Mouse (Mus musculus) CH12F3 (cell line): ENCODE data around the gene Cd2.

ENCODE experiments used
- in situ Hi-C: fragments of 300-500 bp; cut with MboI; formaldehyde crosslinking; loops from 2 replicates; pipeline ENCODE4 v1.14.3; 2020; ENCODE audit warnings: low sequenced_read_pairs

Gene Cd2

GRCm38 (mm10) chr3:101294487-101295365 is 7.0 kb upstream of the Cd2 start:
- in situ Hi-C loops, result loop anchor here (25.0 kb wide), 1 partner anchor 307 kb away; no protein-coding TSS in a partner anchor

DNA sequence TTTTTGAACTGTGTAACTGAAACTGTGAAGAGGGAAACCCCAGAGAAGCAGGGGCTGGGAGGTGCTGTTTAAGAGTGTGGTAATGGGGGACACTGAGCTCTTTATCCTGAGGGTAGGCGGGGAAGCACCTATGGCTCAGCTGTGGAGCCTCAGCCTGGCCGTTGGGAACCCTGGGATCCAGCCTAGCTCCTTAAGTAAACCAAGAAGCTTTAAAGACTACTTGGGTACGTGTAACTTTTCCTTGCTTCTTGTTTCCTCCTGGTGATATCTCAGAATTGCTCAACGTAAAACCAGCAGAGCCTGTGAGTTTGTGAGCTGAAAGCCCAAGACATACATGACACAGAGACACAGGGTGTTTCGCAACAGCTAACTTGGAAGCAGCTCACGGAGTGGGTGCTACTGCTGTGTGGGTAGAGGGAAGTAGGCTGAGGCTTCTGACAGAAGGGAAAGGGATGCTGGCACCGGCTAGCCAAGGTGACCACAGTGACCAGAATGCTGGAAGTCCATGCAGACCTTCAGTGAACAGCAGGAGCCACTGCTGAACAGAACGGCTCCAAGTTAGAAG is 5.9 kb upstream of the Cd2 start:
- in situ Hi-C loops, result loop anchor here (25.0 kb wide), 1 partner anchor 306 kb away; no protein-coding TSS in a partner anchor

DNA sequence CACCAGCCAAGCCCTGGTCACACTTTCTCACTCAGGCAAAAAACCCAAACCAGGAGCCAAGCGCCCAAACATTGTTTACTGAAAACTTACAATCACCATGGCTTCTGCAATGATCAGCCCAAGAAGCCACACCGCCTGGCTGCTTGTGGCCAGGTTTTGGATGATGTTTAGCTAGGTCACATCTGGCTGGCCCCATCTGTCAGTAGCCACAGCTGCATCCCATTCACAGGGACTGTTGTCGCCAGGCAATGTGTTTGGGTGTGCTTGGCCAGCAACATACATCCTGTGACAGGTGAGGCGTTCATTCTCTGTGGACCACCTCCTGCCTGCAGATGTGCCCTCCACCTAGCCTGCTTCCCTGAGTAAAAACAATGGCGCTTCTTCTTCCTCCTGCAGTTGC is 4.9 kb upstream of the Cd2 start:
- in situ Hi-C loops, result loop anchor here (25.0 kb wide), 1 partner anchor 305 kb away; no protein-coding TSS in a partner anchor

DNA sequence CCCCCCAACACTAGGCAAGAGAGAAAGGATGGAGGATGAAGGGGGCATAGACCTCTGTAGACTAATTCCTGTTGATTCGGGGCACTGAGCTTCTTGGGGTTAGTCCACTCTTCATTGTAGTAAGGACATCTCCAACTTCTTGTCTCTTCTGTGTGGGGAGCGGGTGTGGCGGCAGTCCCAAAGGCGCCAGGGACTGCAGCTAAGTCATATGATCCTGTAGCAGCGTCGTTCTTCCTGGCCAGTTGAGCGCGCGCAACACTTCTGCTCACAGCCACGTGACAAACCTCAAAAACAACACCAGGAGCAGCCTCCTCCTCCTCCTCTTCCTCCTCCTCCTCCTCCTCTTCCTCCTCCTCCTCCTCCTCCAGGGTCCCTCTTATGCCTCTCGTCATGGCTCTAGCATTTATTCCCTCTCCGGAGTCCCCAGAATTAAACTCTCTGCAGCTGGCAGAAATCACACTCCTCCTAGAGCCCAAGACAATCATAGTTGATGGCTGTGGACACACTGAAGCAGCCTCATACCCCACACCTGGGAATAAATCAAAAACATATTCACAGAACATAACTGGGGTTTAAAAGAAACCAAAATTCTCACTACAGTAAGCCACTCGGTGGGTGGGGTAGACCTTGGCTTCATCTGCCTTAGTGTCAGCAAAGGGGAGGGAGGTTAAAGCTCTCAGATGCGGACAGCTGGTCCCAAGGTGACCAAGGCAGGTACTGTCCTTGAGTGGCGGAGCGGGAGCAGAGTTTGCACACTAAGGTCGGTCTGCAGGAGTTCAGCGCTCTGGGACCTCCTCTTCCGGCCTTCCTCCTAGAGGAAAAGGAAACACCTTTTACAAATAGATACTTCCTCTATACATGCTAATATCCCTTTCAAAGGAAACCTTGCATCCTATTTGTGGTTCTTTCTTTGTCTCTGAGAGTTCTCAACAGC is 3.1 kb upstream of the Cd2 start:
- in situ Hi-C loops, result loop anchor here (25.0 kb wide), 1 partner anchor 304 kb away; no protein-coding TSS in a partner anchor

DNA sequence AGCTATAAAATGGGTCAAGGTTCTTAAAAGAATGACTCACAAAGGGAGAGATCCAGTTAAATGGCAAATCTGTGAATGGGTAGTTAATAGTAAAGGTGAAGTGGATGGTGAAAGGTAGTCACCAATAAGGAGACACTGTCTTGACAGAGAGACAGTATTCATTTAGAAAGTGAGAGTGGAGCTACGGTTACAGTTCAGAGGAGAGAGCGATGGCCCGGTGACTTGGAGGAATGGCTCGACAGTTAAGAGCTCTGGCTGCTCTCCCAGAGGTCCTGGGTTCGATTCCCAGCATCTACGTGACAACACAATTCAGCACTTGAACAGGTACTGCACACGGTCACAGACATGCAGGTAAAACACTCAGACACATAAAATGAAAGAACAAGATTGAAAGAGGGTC is 2.3 kb upstream of the Cd2 start:
- in situ Hi-C loops, result loop anchor here (25.0 kb wide), 1 partner anchor 303 kb away; no protein-coding TSS in a partner anchor

DNA sequence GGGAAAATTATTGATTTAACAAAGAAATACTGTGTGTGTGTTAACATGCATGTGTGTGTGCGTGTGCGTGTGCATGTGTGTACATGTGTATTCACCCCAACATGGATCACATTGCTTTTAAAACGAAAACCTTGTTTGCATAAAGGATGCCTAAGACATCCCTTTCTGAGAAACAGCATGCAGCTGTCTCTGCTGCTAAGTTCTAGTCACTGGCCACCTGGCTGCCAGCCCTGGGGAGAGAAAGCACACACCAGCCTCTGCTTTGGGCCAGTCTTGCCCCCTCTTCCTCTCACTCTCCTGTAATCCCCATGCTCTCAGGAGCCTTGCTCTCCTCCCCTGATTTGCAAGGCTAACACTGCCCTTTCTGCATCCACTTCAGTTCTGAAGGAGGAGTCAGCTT is 1.7 kb upstream of the Cd2 start:
- in situ Hi-C loops, result loop anchor here (25.0 kb wide), 1 partner anchor 302 kb away; no protein-coding TSS in a partner anchor

DNA sequence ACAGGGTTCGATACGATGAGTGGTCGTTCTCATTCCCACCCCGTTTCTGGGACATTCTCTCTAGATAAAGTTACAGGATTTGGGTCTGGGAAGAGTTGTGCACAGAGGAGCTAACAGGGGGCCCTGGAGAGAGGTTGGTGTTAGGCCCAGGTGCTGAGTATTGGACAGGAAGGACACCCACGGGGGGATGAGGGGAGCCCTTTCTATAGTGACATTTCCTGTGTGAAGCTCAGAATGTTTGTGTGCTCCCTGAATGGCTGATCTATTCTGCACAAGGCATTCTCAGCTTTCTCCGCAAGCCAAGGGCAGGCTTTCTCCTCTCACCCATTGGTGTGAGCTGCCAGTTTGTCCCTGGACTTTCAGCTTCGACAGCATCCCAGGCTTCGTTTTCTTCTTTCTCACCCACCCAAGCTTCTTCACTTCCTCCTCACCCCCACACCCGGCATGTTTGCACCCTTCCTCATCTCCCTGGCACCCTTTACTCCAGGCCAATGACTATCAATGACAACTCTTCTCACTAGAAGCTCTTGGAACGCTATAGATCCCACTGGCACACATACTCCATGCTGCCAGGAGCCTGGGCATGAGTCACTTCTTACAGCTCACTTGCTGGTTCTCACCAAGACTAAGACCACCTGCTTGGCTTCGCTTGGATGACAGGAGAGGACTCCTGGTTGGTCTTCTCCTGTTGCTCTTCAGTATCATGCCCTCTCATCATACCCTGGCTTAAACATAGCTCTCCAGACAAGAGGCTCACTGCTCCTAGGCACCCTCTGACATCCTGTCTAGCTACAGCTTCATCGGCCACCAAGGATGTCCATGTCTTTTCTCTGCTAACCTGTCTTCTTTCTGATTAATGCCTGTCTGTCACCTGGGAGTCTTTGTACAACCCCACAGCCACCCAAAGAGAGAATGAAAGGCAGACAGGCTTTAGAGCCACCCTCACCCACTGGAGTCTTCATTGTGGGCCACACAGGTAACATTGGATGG is 1.1 kb downstream of the Cd2 start:
- in situ Hi-C loops, result loop anchor here (25.0 kb wide), 1 partner anchor 299 kb away; no protein-coding TSS in a partner anchor

DNA sequence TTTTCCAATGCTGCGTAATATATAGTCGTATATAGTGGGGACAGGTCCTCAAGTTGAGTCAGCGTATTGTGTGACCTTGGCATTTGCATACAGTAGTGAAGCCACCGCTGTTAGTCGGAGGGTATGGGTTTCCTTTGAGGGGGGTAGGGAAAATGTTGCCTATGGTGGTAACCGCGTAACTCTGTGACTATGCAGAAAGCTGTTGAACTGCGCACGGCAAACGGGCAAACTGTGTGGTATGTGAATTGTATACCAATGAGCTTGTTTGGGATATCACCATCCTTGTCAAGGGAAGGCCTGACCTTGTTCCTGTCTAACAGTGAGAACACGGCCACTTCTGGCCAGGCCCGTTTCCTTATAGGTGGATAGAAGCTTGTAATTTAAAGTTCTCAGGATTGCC is 1.9 kb downstream of the Cd2 start:
- in situ Hi-C loops, result loop anchor here (25.0 kb wide), 1 partner anchor 299 kb away; no protein-coding TSS in a partner anchor

DNA sequence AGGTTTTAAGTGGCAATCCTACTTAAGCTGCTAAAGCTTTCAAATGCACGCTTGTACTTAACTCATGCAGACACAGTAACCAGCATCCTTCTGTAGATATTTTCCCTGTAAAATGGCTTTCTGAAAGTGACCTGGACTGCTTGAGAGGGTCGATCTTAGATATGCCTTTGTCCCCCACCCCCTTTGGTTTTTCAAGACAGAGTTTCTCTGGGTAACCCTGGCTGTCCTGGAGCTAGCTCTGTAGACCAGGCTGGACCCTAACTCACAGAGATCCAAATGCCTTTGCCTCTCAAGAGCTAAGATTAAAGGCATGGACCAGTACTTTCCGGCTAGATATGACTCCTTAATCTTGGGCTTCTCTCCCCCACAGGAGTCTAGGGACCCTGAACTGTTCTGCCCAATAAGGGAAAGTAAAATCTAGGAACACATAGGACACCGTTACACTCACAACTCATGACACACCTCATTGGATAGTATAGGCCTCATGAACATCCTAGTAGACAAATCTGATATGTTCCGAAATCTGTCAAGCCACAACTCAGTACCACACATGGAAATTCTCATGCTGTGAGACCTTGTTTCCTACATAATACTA is 2.6 kb downstream of the Cd2 start:
- in situ Hi-C loops, result loop anchor here (25.0 kb wide), 1 partner anchor 298 kb away; no protein-coding TSS in a partner anchor

GRCm38 (mm10) chr3:101283869-101284706 is 3.7 kb downstream of the Cd2 start:
- in situ Hi-C loops, result loop anchor here (25.0 kb wide), 1 partner anchor 297 kb away; no protein-coding TSS in a partner anchor

DNA sequence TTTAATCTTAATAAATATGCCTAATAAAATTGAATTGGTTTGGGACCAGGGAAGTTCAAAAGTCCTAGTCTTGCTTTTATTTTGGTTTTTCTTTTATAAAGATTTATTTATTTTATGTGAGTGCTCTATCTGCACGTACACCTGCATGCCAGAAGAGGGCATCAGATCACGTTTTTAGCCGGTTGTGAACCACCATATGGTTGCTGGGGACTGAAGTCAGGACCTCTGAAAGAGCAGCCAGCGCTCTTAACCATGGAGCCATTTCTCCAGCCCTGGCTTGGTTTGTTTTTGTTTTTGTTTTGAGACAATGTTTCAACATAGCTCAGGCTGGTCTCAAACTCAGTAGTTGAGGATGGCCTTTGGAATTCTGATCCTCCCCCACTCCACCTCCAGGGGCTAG is 4.3 kb downstream of the Cd2 start:
- in situ Hi-C loops, result loop anchor here (25.0 kb wide), 1 partner anchor 296 kb away; no protein-coding TSS in a partner anchor

GRCm38 (mm10) chr3:101282556-101283180 is 5.1 kb downstream of the Cd2 start:
- in situ Hi-C loops, result loop anchor here (25.0 kb wide), 1 partner anchor 295 kb away; no protein-coding TSS in a partner anchor

- in situ Hi-C loops, result loop anchor here (25.0 kb wide), 1 partner anchor 295 kb away; no protein-coding TSS in a partner anchor
Measured at GRCm38 (mm10) chr3:101281841-101282240, 5.9 kb downstream of the Cd2 start.

- in situ Hi-C loops, result loop anchor here (25.0 kb wide), 1 partner anchor 293 kb away; no protein-coding TSS in a partner anchor
Measured at GRCm38 (mm10) chr3:101280348-101281311, 7.1 kb downstream of the Cd2 start.

- in situ Hi-C loops, result loop anchor here (25.0 kb wide), 1 partner anchor 292 kb away; no protein-coding TSS in a partner anchor
Measured at GRCm38 (mm10) chr3:101279561-101279960, 8.2 kb downstream of the Cd2 start.

GRCm38 (mm10) chr3:101278396-101278795 is 9.3 kb downstream of the Cd2 start:
- in situ Hi-C loops, result loop anchor here (25.0 kb wide), 1 partner anchor 291 kb away; no protein-coding TSS in a partner anchor
